Mouse (Mus musculus): ENCODE results near the gene Baiap2.

- TF ChIP-seq CTCF (IDR thresholded peaks at IDR 0.05; ENCODE audit: borderline replicate concordance, insufficient read depth, low read length) (no peak), POLR2A (IDR thresholded peaks at IDR 0.05; ENCODE audit: low read depth, low read length) (no peak)
Measured at GRCm38 (mm10) chr11:119989115-119989564, 46.6 kb downstream of the Baiap2 start.
